Mouse (Mus musculus): Measurements from ENCODE around the gene Zfp459. TPM values are rescaled to one million over a fixed set of nuclear protein-coding genes. Genes with fewer than 3 reads are reported as not detected.
"Not testable (repeated sequence)": the region's sequence is repeated elsewhere in the genome, so short reads cannot be mapped to it uniquely, and the experiment has no call there.

Gene Zfp459
- 1 to 10 TPM in 1 of 4 experiments, under 1 TPM in 3; 0.29 to 1.2 (median 0.75) TPM for total RNA-seq (2022)

GRCm38 (mm10) chr13:67421207-67421857 is at the start of gene Zfp459:
Gene Zfp459, minus strand, starts transcription at chr13:67421418.
- no peak for DNase-seq (ENCODE audit: low spot score)

GRCm38 (mm10) chr13:67469274-67469673 is 48.1 kb upstream of the Zfp459 start:
- DNase-seq (ENCODE audit: low spot score): no peak

GRCm38 (mm10) chr13:67463506-67464185 is 42.4 kb upstream of the Zfp459 start:
- DNase-seq (ENCODE audit: low spot score): not testable (repeated sequence)

GRCm38 (mm10) chr13:67452021-67452309 is 30.7 kb upstream of the Zfp459 start:
- DNase-seq (ENCODE audit: low spot score): no peak

- DNase-seq (ENCODE audit: low spot score): peak; percentile 96
These were observed 30.2 kb upstream of the Zfp459 start, which contains the start of gene Zfp874a for GRCm38 (mm10) chr13:67451172-67452020. Gene Zfp874a, minus strand, starts transcription at chr13:67451624.

- DNase-seq (ENCODE audit: low spot score): not testable (repeated sequence)
These were observed 15.9 kb upstream of the Zfp459 start for GRCm38 (mm10) chr13:67437095-67437494.

GRCm38 (mm10) chr13:67428116-67428515 is 6.9 kb upstream of the Zfp459 start:
- DNase-seq (ENCODE audit: low spot score): no peak

- DNase-seq (ENCODE audit: low spot score): not testable (repeated sequence)
These were observed 4.5 kb upstream of the Zfp459 start for GRCm38 (mm10) chr13:67425699-67426098.

- DNase-seq (ENCODE audit: low spot score): not testable (repeated sequence)
These were observed 1.3 kb upstream of the Zfp459 start for GRCm38 (mm10) chr13:67422532-67422931.

GRCm38 (mm10) chr13:67420558-67421206 is 536 bp downstream of the Zfp459 start:
- no peak for DNase-seq (ENCODE audit: low spot score)

- no peak for DNase-seq (ENCODE audit: low spot score)
These were observed 4.4 kb downstream of the Zfp459 start for GRCm38 (mm10) chr13:67416811-67417210.

- DNase-seq (ENCODE audit: low spot score): no peak
These were observed 5.5 kb downstream of the Zfp459 start for GRCm38 (mm10) chr13:67415759-67416158.

- DNase-seq (ENCODE audit: low spot score): not testable (repeated sequence)
These were observed 7.6 kb downstream of the Zfp459 start for GRCm38 (mm10) chr13:67413634-67414033.

- peak; percentile 84 for DNase-seq (ENCODE audit: low spot score)
These were observed 21.9 kb downstream of the Zfp459 start, which contains the start of gene Zfp429 for GRCm38 (mm10) chr13:67399183-67399903. Gene Zfp429, minus strand, starts transcription at chr13:67399819.

GRCm38 (mm10) chr13:67376255-67376654 is 45.0 kb downstream of the Zfp459 start:
- not testable (repeated sequence) for DNase-seq (ENCODE audit: low spot score)

- peak; percentile 84 for DNase-seq (ENCODE audit: low spot score)
These were observed 45.9 kb downstream of the Zfp459 start, which contains the start of the genes Gm28041 and Zfp456 for GRCm38 (mm10) chr13:67375050-67375911. Gene Gm28041, minus strand, starts transcription at chr13:67375733. Gene Zfp456, minus strand, starts transcription at chr13:67375810.

GRCm38 (mm10) chr13:67360131-67360744 is 61.0 kb downstream of the Zfp459 start, which contains the start of the genes Gm28044 and Zfp953:
Gene Gm28044, minus strand, starts transcription at chr13:67360536.
Gene Zfp953, minus strand, starts transcription at chr13:67360605.
- peak; percentile 96 for DNase-seq (ENCODE audit: low spot score)
